Mouse (Mus musculus): ENCODE measurements around the gene Scn3a. TPM values are rescaled to one million over a fixed set of nuclear protein-coding genes. Genes with fewer than 3 reads are reported as not detected.

Scn3a gene
- polyA plus RNA-seq, 1 experiment, result not detected

GRCm38 (mm10) chr2:65563898-65564297 is 3.5 kb downstream of the Scn3a start:
- Histone ChIP-seq H3K27me3 (ENCODE audit: control insufficient read depth, insufficient read depth, insufficient read length) (no peaks in the 10 kb centered on the region), H3K4me3 (ENCODE audit: insufficient read depth, poor library complexity, severe bottlenecking) (no peak overlapping the region), H3K79me3 (ENCODE audit: low read depth) (no peaks in the 10 kb centered on the region), H3ac (ENCODE audit: control insufficient read depth, insufficient read length, low read depth) (no peak overlapping the region), H3K36me3 (ENCODE audit: control insufficient read depth, insufficient read depth) (no peaks in the 10 kb centered on the region), H3K79me2 (ENCODE audit: control insufficient read depth, insufficient read depth) (no peaks in the 10 kb centered on the region)
- TF ChIP-seq MYOG (IDR thresholded peaks at IDR 0.05; ENCODE audit: control insufficient read depth, extremely low read depth, insufficient read length) (no peak), CEBPB (IDR thresholded peaks at IDR 0.05; ENCODE audit: low read depth) (no peak), CTCF (IDR thresholded peaks at IDR 0.05; ENCODE audit: control insufficient read depth, insufficient read depth, insufficient read length) (no peak), USF1 (IDR thresholded peaks at IDR 0.05; ENCODE audit: low read depth) (no peak), MYOD1 (IDR thresholded peaks at IDR 0.05; ENCODE audit: control insufficient read depth, insufficient read length, low read depth) (no peak), MAX (IDR thresholded peaks at IDR 0.05) (no peak)

- Histone ChIP-seq H3K27me3 (ENCODE audit: control insufficient read depth, insufficient read depth, insufficient read length) (no peaks in the 10 kb centered on the region), H3K79me3 (ENCODE audit: low read depth) (no peaks in the 10 kb centered on the region), H3ac (ENCODE audit: control insufficient read depth, insufficient read length, low read depth) (no peak overlapping the region), H3K79me2 (ENCODE audit: control insufficient read depth, insufficient read depth) (no peaks in the 10 kb centered on the region), H3K36me3 (ENCODE audit: control insufficient read depth, insufficient read depth) (no peaks in the 10 kb centered on the region), H3K4me3 (ENCODE audit: insufficient read depth, poor library complexity, severe bottlenecking) (no peak overlapping the region)
- TF ChIP-seq MAX (IDR thresholded peaks at IDR 0.05) (no peak), CTCF (IDR thresholded peaks at IDR 0.05; ENCODE audit: control insufficient read depth, insufficient read depth, insufficient read length) (no peak), CEBPB (IDR thresholded peaks at IDR 0.05; ENCODE audit: low read depth) (no peak), MYOD1 (IDR thresholded peaks at IDR 0.05; ENCODE audit: control insufficient read depth, insufficient read length, low read depth) (no peak), FOSL1 (IDR thresholded peaks at IDR 0.05; ENCODE audit: insufficient read depth, low read length, poor library complexity, severe bottlenecking) (no peak), MYOG (IDR thresholded peaks at IDR 0.05; ENCODE audit: control insufficient read depth, extremely low read depth, insufficient read length) (no peak), USF1 (IDR thresholded peaks at IDR 0.05; ENCODE audit: low read depth) (no peak)
These were observed 9.7 kb downstream of the Scn3a start for GRCm38 (mm10) chr2:65557719-65558118.

GRCm38 (mm10) chr2:65554662-65555061 is 12.8 kb downstream of the Scn3a start:
- no peaks in the 10 kb centered on the region for H3K27me3 ChIP-seq (ENCODE audit: control insufficient read depth, insufficient read depth, insufficient read length)
- no peaks in the 10 kb centered on the region for H3K36me3 ChIP-seq (ENCODE audit: control insufficient read depth, insufficient read depth)
- H3K79me3 ChIP-seq (ENCODE audit: low read depth), result no peaks in the 10 kb centered on the region
- no peak overlapping the region for H3ac ChIP-seq (ENCODE audit: control insufficient read depth, insufficient read length, low read depth)
- H3K4me3 ChIP-seq (ENCODE audit: insufficient read depth, poor library complexity, severe bottlenecking), result no peak overlapping the region
- no peak for TF ChIP-seq FOSL1 (IDR thresholded peaks at IDR 0.05; ENCODE audit: insufficient read depth, low read length, poor library complexity, severe bottlenecking)
- no peak for TF ChIP-seq USF1 (IDR thresholded peaks at IDR 0.05; ENCODE audit: low read depth)
- no peak for TF ChIP-seq MYOG (IDR thresholded peaks at IDR 0.05; ENCODE audit: control insufficient read depth, extremely low read depth, insufficient read length)
- TF ChIP-seq MAX (IDR thresholded peaks at IDR 0.05), result no peak
- no peak for TF ChIP-seq CTCF (IDR thresholded peaks at IDR 0.05; ENCODE audit: control insufficient read depth, insufficient read depth, insufficient read length)
- TF ChIP-seq CEBPB (IDR thresholded peaks at IDR 0.05; ENCODE audit: low read depth), result no peak
- TF ChIP-seq MYOD1 (IDR thresholded peaks at IDR 0.05; ENCODE audit: control insufficient read depth, insufficient read length, low read depth), result no peak
- no peaks in the 10 kb centered on the region for H3K79me2 ChIP-seq (ENCODE audit: control insufficient read depth, insufficient read depth)

GRCm38 (mm10) chr2:65553473-65553872 is 14.0 kb downstream of the Scn3a start:
- no peaks in the 10 kb centered on the region for H3K36me3 ChIP-seq (ENCODE audit: control insufficient read depth, insufficient read depth)
- no peak for TF ChIP-seq CTCF (IDR thresholded peaks at IDR 0.05; ENCODE audit: control insufficient read depth, insufficient read depth, insufficient read length)
- no peak for TF ChIP-seq CEBPB (IDR thresholded peaks at IDR 0.05; ENCODE audit: low read depth)
- TF ChIP-seq USF1 (IDR thresholded peaks at IDR 0.05; ENCODE audit: low read depth), result no peak
- no peak for TF ChIP-seq MYOD1 (IDR thresholded peaks at IDR 0.05; ENCODE audit: control insufficient read depth, insufficient read length, low read depth)
- no peak for TF ChIP-seq FOSL1 (IDR thresholded peaks at IDR 0.05; ENCODE audit: insufficient read depth, low read length, poor library complexity, severe bottlenecking)
- no peak for TF ChIP-seq MYOG (IDR thresholded peaks at IDR 0.05; ENCODE audit: control insufficient read depth, extremely low read depth, insufficient read length)

GRCm38 (mm10) chr2:65552727-65553126 is 14.7 kb downstream of the Scn3a start:
- Histone ChIP-seq H3ac (ENCODE audit: control insufficient read depth, insufficient read length, low read depth) (no peak overlapping the region), H3K36me3 (ENCODE audit: control insufficient read depth, insufficient read depth) (no peaks in the 10 kb centered on the region), H3K79me3 (ENCODE audit: low read depth) (no peaks in the 10 kb centered on the region), H3K79me2 (ENCODE audit: control insufficient read depth, insufficient read depth) (no peaks in the 10 kb centered on the region), H3K4me3 (ENCODE audit: insufficient read depth, poor library complexity, severe bottlenecking) (no peak overlapping the region), H3K27me3 (ENCODE audit: control insufficient read depth, insufficient read depth, insufficient read length) (no peaks in the 10 kb centered on the region)
- TF ChIP-seq FOSL1 (IDR thresholded peaks at IDR 0.05; ENCODE audit: insufficient read depth, low read length, poor library complexity, severe bottlenecking) (no peak), MAX (IDR thresholded peaks at IDR 0.05) (no peak), MYOD1 (IDR thresholded peaks at IDR 0.05; ENCODE audit: control insufficient read depth, insufficient read length, low read depth) (no peak), MYOG (IDR thresholded peaks at IDR 0.05; ENCODE audit: control insufficient read depth, extremely low read depth, insufficient read length) (no peak), CEBPB (IDR thresholded peaks at IDR 0.05; ENCODE audit: low read depth) (no peak), USF1 (IDR thresholded peaks at IDR 0.05; ENCODE audit: low read depth) (no peak), CTCF (IDR thresholded peaks at IDR 0.05; ENCODE audit: control insufficient read depth, insufficient read depth, insufficient read length) (no peak)

More at GRCm38 (mm10) chr2:65553473-65553872, 14.0 kb downstream of the Scn3a start:
- Histone ChIP-seq H3K4me3 (ENCODE audit: insufficient read depth, poor library complexity, severe bottlenecking) (no peak overlapping the region), H3K79me2 (ENCODE audit: control insufficient read depth, insufficient read depth) (no peaks in the 10 kb centered on the region), H3K79me3 (ENCODE audit: low read depth) (no peaks in the 10 kb centered on the region), H3ac (ENCODE audit: control insufficient read depth, insufficient read length, low read depth) (no peak overlapping the region), H3K27me3 (ENCODE audit: control insufficient read depth, insufficient read depth, insufficient read length) (no peaks in the 10 kb centered on the region)

- Histone ChIP-seq H3K4me3 (ENCODE audit: insufficient read depth, poor library complexity, severe bottlenecking) (no peak overlapping the region), H3ac (ENCODE audit: control insufficient read depth, insufficient read length, low read depth) (no peak overlapping the region), H3K79me3 (ENCODE audit: low read depth) (no peaks in the 10 kb centered on the region)
These were observed 15.2 kb downstream of the Scn3a start for GRCm38 (mm10) chr2:65552222-65552621.

More at GRCm38 (mm10) chr2:65552222-65552621, 15.2 kb downstream of the Scn3a start:
- TF ChIP-seq MAX (IDR thresholded peaks at IDR 0.05) (no peak), FOSL1 (IDR thresholded peaks at IDR 0.05; ENCODE audit: insufficient read depth, low read length, poor library complexity, severe bottlenecking) (no peak), CTCF (IDR thresholded peaks at IDR 0.05; ENCODE audit: control insufficient read depth, insufficient read depth, insufficient read length) (no peak), MYOD1 (IDR thresholded peaks at IDR 0.05; ENCODE audit: control insufficient read depth, insufficient read length, low read depth) (no peak), USF1 (IDR thresholded peaks at IDR 0.05; ENCODE audit: low read depth) (no peak), CEBPB (IDR thresholded peaks at IDR 0.05; ENCODE audit: low read depth) (no peak), MYOG (IDR thresholded peaks at IDR 0.05; ENCODE audit: control insufficient read depth, extremely low read depth, insufficient read length) (no peak)
- Histone ChIP-seq H3K36me3 (ENCODE audit: control insufficient read depth, insufficient read depth) (no peaks in the 10 kb centered on the region), H3K27me3 (ENCODE audit: control insufficient read depth, insufficient read depth, insufficient read length) (no peaks in the 10 kb centered on the region), H3K79me2 (ENCODE audit: control insufficient read depth, insufficient read depth) (no peaks in the 10 kb centered on the region)

All from C2C12 (cell line).